Mouse (Mus musculus): ENCODE results near the gene Mgat5b. TPM values are rescaled to one million over a fixed set of nuclear protein-coding genes. Genes with fewer than 3 reads are reported as not detected.
A peak's percentile ranks its signal among the peaks of the same experiment; 100 is the strongest.

The Mgat5b gene
- polyA plus RNA-seq, 1 experiment, result 9.3 TPM

DNA sequence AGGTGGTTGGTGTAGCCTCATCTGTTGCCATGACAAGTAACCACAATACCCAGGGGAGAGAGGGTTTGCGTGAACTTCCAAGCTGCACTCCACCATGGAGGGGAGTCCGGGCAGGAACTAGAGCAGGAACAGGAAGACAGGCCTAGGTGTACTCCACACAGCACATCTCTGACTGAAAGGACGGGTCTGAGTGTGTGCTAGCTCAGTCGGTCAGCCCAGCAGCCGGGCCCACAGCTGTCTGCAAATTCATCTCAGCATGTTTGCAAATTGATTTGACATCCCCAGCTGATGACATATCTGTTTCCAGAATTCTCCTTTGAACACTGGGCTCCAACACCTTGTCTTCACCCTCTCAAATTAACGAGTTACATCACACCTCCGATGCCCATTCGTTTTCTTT, 72.7 kb downstream of the Mgat5b start:
- no peak overlapping the region for H3K9ac ChIP-seq (ENCODE audit: low read depth, poor library complexity, severe bottlenecking)
- no peaks in the 10 kb centered on the region for H3K9me3 ChIP-seq (replicated peaks; ENCODE audit: control insufficient read depth, insufficient read depth, low read length, poor library complexity, severe bottlenecking)
- no peak overlapping the region for H3K4me3 ChIP-seq (ENCODE audit: low read depth, low read length)
- no peak overlapping the region for H3K27ac ChIP-seq (ENCODE audit: insufficient read depth, low read length)
- no peak for TF ChIP-seq POLR2A (IDR thresholded peaks at IDR 0.05; ENCODE audit: insufficient read depth, low read length)
- TF ChIP-seq CTCF (IDR thresholded peaks at IDR 0.05; ENCODE audit: low read depth, low read length), result no peak
- TF ChIP-seq EP300 (IDR thresholded peaks at IDR 0.05; ENCODE audit: insufficient read depth, low read depth, low read length), result no peak
- H3K27me3 ChIP-seq (ENCODE audit: control insufficient read depth, insufficient read depth, low read length, poor library complexity, severe bottlenecking), result 0 out of 2 replicates have a peak, but pooled peaks cover 2% of the 10 kb centered on the region
- H3K36me3 ChIP-seq (ENCODE audit: control insufficient read depth, insufficient read depth, low read length, poor library complexity, severe bottlenecking), result no peaks in the 10 kb centered on the region
- peaks cover 5% of the 10 kb centered on the region for H3K4me1 ChIP-seq (ENCODE audit: control insufficient read depth, insufficient read depth, low read length)

- H3K27ac ChIP-seq (ENCODE audit: insufficient read depth, low read length), result no peak overlapping the region
- no peaks in the 10 kb centered on the region for H3K9me3 ChIP-seq (replicated peaks; ENCODE audit: control insufficient read depth, insufficient read depth, low read length, poor library complexity, severe bottlenecking)
- peaks cover 5% of the 10 kb centered on the region for H3K4me1 ChIP-seq (ENCODE audit: control insufficient read depth, insufficient read depth, low read length)
- no peak for TF ChIP-seq POLR2A (IDR thresholded peaks at IDR 0.05; ENCODE audit: insufficient read depth, low read length)
- no peak for TF ChIP-seq CTCF (IDR thresholded peaks at IDR 0.05; ENCODE audit: low read depth, low read length)
- TF ChIP-seq EP300 (IDR thresholded peaks at IDR 0.05; ENCODE audit: insufficient read depth, low read depth, low read length), result no peak
- H3K27me3 ChIP-seq (ENCODE audit: control insufficient read depth, insufficient read depth, low read length, poor library complexity, severe bottlenecking), result 0 out of 2 replicates have a peak, but pooled peaks cover 2% of the 10 kb centered on the region
- H3K4me3 ChIP-seq (ENCODE audit: low read depth, low read length), result no peak overlapping the region
- H3K36me3 ChIP-seq (ENCODE audit: control insufficient read depth, insufficient read depth, low read length, poor library complexity, severe bottlenecking), result no peaks in the 10 kb centered on the region
- no peak overlapping the region for H3K9ac ChIP-seq (ENCODE audit: low read depth, poor library complexity, severe bottlenecking)
Observed at GRCm38 (mm10) chr11:116991964-116992363, 73.3 kb downstream of the Mgat5b start.

DNA sequence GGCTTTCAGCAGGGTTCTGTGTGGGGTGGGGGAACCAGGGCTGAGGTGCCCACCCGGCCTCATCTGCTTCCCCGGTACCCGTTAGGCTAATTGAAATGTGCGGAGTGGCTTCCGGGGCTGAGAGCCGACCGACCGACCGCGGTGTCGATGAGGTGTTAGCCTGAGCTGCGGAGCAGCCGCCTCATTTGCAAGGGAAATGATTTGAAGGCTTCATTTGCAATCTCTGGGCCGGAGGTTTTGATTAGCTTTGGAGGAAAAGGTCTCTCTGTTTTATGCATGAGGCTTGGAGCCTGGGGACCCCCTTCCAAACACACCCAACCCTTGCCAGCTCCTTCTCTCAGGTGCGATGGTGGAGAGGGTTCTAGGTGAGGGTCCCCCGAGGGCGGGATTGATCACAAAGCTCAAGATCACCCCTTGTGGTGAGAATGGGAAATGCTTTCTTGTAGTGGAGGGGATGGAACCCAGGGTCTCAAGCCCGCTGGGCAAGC, 75.5 kb downstream of the Mgat5b start:
- TF ChIP-seq POLR2A (IDR thresholded peaks at IDR 0.05; ENCODE audit: insufficient read depth, low read length) (no peak), CTCF (IDR thresholded peaks at IDR 0.05; ENCODE audit: low read depth, low read length) (peak; percentile 56)
- Histone ChIP-seq H3K27ac (ENCODE audit: insufficient read depth, low read length) (no peak overlapping the region), H3K4me3 (ENCODE audit: low read depth, low read length) (no peak overlapping the region; the same call in 1 of the 2 replicates), H3K4me1 (ENCODE audit: control insufficient read depth, insufficient read depth, low read length) (peaks cover 7% of the 10 kb centered on the region), H3K9me3 (replicated peaks; ENCODE audit: control insufficient read depth, insufficient read depth, low read length, poor library complexity, severe bottlenecking) (no peaks in the 10 kb centered on the region), H3K36me3 (ENCODE audit: control insufficient read depth, insufficient read depth, low read length, poor library complexity, severe bottlenecking) (no peaks in the 10 kb centered on the region), H3K9ac (ENCODE audit: low read depth, poor library complexity, severe bottlenecking) (no peak overlapping the region), H3K27me3 (ENCODE audit: control insufficient read depth, insufficient read depth, low read length, poor library complexity, severe bottlenecking) (0 out of 2 replicates have a peak, but pooled peaks cover 2% of the 10 kb centered on the region)

DNA sequence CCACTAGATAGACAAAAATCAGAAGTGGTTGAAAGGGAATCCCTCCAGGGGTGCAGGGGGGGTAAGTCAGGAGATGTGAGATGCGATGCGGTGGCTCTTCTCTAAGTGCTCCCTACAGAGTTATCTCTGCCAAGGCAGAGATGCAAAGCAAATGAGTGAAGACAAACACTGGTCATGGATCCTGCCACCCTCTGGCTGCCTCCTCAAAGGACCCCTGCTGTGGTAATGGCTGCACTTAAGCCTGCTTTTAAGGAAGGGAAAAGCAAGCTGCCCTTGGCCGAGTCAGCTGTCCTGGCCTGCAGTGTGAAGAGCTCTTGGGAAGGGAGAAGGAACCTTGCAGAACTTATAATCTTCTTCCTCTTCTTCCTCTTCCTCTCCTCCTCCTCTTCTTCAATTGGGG, 78.3 kb downstream of the Mgat5b start:
- Histone ChIP-seq H3K36me3 (ENCODE audit: control insufficient read depth, insufficient read depth, low read length, poor library complexity, severe bottlenecking) (no peaks in the 10 kb centered on the region), H3K4me1 (ENCODE audit: control insufficient read depth, insufficient read depth, low read length) (peaks cover 13% of the 10 kb centered on the region), H3K27ac (ENCODE audit: insufficient read depth, low read length) (no peak overlapping the region), H3K4me3 (ENCODE audit: low read depth, low read length) (no peak overlapping the region), H3K27me3 (ENCODE audit: control insufficient read depth, insufficient read depth, low read length, poor library complexity, severe bottlenecking) (0 out of 2 replicates have a peak, but pooled peaks cover 2% of the 10 kb centered on the region), H3K9ac (ENCODE audit: low read depth, poor library complexity, severe bottlenecking) (no peak overlapping the region), H3K9me3 (replicated peaks; ENCODE audit: control insufficient read depth, insufficient read depth, low read length, poor library complexity, severe bottlenecking) (no peaks in the 10 kb centered on the region)
- TF ChIP-seq EP300 (IDR thresholded peaks at IDR 0.05; ENCODE audit: insufficient read depth, low read depth, low read length), result no peak
- no peak for TF ChIP-seq CTCF (IDR thresholded peaks at IDR 0.05; ENCODE audit: low read depth, low read length)
- no peak for TF ChIP-seq POLR2A (IDR thresholded peaks at IDR 0.05; ENCODE audit: insufficient read depth, low read length)

- no peaks in the 10 kb centered on the region for H3K9me3 ChIP-seq (replicated peaks; ENCODE audit: control insufficient read depth, insufficient read depth, low read length, poor library complexity, severe bottlenecking)
- no peaks in the 10 kb centered on the region for H3K27me3 ChIP-seq (ENCODE audit: control insufficient read depth, insufficient read depth, low read length, poor library complexity, severe bottlenecking)
- no peak overlapping the region for H3K9ac ChIP-seq (ENCODE audit: low read depth, poor library complexity, severe bottlenecking)
- H3K27ac ChIP-seq (ENCODE audit: insufficient read depth, low read length), result no peak overlapping the region
- TF ChIP-seq POLR2A (IDR thresholded peaks at IDR 0.05; ENCODE audit: insufficient read depth, low read length), result no peak
- TF ChIP-seq CTCF (IDR thresholded peaks at IDR 0.05; ENCODE audit: low read depth, low read length), result peak; percentile 76
- peaks cover 19% of the 10 kb centered on the region for H3K4me1 ChIP-seq (ENCODE audit: control insufficient read depth, insufficient read depth, low read length)
- H3K36me3 ChIP-seq (ENCODE audit: control insufficient read depth, insufficient read depth, low read length, poor library complexity, severe bottlenecking), result no peaks in the 10 kb centered on the region
- H3K4me3 ChIP-seq (ENCODE audit: low read depth, low read length), result no peak overlapping the region
Observed at GRCm38 (mm10) chr11:116998935-116999334, 80.3 kb downstream of the Mgat5b start.

GRCm38 (mm10) chr11:117000219-117000618, 81.6 kb downstream of the Mgat5b start:
- H3K4me3 ChIP-seq (ENCODE audit: low read depth, low read length), result no peak overlapping the region
- H3K9ac ChIP-seq (ENCODE audit: low read depth, poor library complexity, severe bottlenecking), result no peak overlapping the region
- H3K27ac ChIP-seq (ENCODE audit: insufficient read depth, low read length), result peak overlapping the region; percentile 45
- H3K9me3 ChIP-seq (replicated peaks; ENCODE audit: control insufficient read depth, insufficient read depth, low read length, poor library complexity, severe bottlenecking), result no peaks in the 10 kb centered on the region
- no peaks in the 10 kb centered on the region for H3K27me3 ChIP-seq (ENCODE audit: control insufficient read depth, insufficient read depth, low read length, poor library complexity, severe bottlenecking)
- TF ChIP-seq POLR2A (IDR thresholded peaks at IDR 0.05; ENCODE audit: insufficient read depth, low read length) (no peak), EP300 (IDR thresholded peaks at IDR 0.05; ENCODE audit: insufficient read depth, low read depth, low read length) (peak; percentile 91)
- H3K36me3 ChIP-seq (ENCODE audit: control insufficient read depth, insufficient read depth, low read length, poor library complexity, severe bottlenecking), result no peaks in the 10 kb centered on the region
- peaks cover 23% of the 10 kb centered on the region for H3K4me1 ChIP-seq (ENCODE audit: control insufficient read depth, insufficient read depth, low read length)
